Mouse (Mus musculus): ENCODE results near the gene Bud23.
"Not testable (repeated sequence)": the region's sequence is repeated elsewhere in the genome, so short reads cannot be mapped to it uniquely, and the experiment has no call there.

Bud23 gene

GRCm38 (mm10) chr5:135064909-135065446 lies at the start of gene Bud23:
Bud23 (minus strand) TSS chr5:135064959.
- not testable (repeated sequence) for DNase-seq (ENCODE audit: low spot score in 2 of 2)

DNA sequence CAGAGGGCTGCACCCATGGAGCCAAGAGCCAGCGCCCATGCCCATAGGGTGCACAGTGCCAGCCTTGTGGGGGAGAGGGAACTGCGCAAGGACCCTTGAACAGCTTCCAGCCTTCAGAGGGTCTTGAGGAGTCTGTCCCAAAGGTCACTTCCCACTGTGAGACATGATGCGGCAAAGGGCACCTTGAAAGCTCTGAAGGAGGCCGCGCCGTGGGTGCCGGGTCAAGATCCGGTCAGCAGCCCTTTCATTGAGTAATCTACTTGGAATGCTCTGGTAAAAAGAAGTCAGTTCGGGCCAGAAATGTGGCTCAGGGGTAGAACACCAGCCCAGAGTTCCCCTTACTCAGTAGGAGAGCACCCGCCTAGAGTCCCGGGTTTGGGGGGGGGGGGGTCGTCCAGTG lies 49.0 kb upstream of the Bud23 start:
- DNase-seq (ENCODE audit: low spot score in 2 of 2): no peak

GRCm38 (mm10) chr5:135109976-135110375 lies 45.2 kb upstream of the Bud23 start:
- no peak for DNase-seq (ENCODE audit: low spot score in 2 of 2)

- DNase-seq (ENCODE audit: low spot score in 2 of 2): no peak
Observed at GRCm38 (mm10) chr5:135109426-135109825, 44.7 kb upstream of the Bud23 start.

DNA sequence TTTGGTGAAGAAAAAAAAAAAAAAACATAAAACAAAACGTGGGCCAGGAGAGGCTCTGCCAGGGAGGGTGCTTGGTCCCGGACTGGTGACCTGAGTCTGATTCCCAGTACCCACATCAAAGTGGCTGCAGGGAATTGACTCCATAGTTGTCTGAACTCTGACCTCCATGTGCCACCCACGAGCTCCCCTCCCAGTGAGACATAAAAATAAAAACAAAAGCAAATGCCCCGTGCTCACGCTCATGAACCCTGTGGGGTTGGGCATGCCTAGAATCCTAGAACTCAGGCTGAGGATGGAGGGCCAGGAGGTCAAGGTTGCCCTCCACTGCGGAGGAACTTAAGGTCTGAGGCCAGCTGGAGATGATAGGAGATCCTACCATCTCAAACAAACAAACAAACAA lies 44.3 kb upstream of the Bud23 start:
- DNase-seq (ENCODE audit: low spot score in 2 of 2): no peak

- peak; percentile 15 to 18 for DNase-seq (ENCODE audit: low spot score in 2 of 2)
Observed at GRCm38 (mm10) chr5:135107521-135108501, 43.1 kb upstream of the Bud23 start.

DNA sequence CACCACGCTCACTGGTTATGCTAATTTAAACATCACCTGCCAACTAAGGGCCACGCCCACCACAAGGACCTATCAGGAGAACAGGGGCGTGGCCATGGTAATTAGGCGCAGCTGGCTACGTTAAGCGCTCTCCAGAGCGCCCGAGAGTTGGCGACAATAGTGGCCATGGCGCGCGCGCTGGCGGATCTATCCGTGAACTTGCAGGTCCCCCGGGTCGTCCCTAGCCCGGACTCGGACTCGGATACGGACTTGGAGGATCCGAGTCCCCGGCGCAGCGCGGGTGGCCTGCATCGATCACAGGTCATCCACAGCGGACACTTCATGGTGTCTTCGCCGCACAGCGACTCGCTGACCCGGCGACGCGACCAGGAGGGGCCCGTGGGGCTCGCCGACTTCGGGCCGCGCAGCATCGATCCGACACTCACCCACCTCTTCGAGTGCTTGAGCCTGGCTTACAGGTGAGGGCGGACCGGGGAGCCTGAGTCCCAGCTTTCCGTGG lies 42.0 kb upstream of the Bud23 start:
- DNase-seq (ENCODE audit: low spot score in 2 of 2): peak; percentile 51 to 64

DNA sequence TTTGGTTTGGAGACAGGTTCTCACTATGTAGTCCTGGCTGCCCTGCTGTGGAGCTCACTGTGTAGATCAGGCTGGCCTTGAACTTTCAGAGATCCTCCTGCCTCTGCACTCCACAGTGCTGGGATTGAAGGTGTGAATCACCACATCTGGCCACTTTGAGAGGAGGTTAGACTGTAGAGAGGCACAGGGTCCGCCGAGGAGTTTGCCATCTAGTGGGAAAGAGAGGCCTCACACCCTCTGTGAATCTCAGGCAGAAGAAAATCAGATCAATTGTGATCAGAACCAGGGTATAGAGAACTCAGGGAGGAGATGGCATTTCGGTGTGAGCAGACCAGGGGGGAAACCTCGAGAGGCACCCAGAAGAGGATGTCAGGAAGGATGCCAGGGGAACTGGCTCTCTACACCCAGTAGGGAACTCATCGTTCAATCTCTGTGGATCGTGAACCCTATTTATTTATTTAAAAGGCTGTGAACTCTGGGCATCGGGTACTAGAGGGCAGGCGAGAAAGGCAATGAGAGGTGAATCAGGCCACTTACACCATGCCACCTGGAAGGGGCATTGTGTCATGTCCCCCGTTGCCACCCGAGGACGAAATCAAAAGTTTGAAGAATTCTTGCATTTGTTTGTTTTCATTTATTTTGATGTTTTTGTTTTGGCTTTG lies 39.4 kb upstream of the Bud23 start:
- no peak for DNase-seq (ENCODE audit: low spot score in 2 of 2)

DNA sequence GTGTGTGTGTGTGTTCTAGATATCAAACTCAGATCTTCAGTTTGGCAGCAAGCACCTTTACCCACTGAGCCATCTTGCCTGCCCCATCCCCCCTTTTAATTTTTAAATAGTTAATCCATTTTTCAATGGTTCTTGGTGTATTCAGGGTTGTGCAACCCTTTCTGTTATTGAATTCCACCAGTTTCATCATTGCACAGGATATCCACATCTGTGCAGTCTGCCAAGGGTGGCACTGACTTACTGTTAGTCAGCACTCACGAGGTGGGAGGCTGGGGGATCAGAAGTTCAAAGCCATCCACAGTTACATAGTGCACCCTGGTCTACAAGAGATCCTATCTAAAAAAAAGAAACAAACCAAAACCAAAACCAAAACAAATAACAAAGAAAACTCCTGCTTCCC lies 36.2 kb upstream of the Bud23 start:
- no peak for DNase-seq (ENCODE audit: low spot score in 2 of 2)

- no peak for DNase-seq (ENCODE audit: low spot score in 2 of 2)
Observed at GRCm38 (mm10) chr5:135089653-135090052, 24.9 kb upstream of the Bud23 start, which contains the start of gene Mlxipl. Mlxipl (plus strand) TSS chr5:135089890.

- no peak for DNase-seq (ENCODE audit: low spot score in 2 of 2)
Observed at GRCm38 (mm10) chr5:135086871-135087270, 22.1 kb upstream of the Bud23 start.

DNA sequence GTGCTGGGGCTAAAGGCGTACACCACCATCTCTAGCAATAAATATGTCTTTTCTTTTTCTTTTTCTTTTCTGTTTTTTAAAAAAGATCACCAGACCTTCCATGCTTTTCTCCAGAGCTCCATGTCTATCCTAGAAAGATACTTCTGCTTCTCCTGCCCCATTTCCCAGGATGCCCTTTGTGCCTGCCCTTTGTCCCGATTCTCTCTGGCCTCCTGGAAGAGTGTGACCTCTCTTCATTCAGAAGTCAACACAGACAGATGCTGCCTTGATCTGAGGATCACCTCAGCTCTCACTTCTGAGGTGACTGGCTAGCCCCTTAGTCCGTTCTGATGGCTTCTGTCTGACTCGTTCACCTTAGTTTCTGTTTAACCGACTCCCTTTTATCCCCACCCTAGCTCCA lies 15.8 kb upstream of the Bud23 start:
- DNase-seq (ENCODE audit: low spot score in 2 of 2): no peak

DNA sequence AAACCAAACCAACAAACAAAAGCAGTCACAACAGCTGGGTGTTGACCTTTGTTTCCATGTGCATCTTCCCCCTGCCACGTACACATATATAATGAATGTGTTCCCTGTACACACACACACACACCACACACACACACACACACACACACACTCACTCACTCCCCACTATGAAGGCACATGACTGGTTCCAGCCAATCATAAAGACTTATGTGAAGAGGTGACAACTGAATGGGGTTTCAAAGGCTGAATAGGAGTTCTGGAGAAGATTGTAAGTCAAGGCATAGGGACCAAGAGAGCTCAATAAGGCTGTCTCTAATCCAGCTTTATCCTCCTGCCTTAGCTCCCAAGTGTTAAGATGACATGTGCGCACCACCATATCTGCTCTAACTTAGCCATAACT lies 14.8 kb upstream of the Bud23 start:
- no peak for DNase-seq (ENCODE audit: low spot score in 2 of 2)

- DNase-seq (ENCODE audit: low spot score in 2 of 2): no peak
Observed at GRCm38 (mm10) chr5:135078482-135078810, 13.7 kb upstream of the Bud23 start.

GRCm38 (mm10) chr5:135077564-135078481 lies 13.1 kb upstream of the Bud23 start, which contains the start of gene Vps37d:
Vps37d (minus strand) TSS chr5:135078266.
- DNase-seq (ENCODE audit: low spot score in 2 of 2): peak; percentile 92 to 95

GRCm38 (mm10) chr5:135076931-135077505 lies 12.3 kb upstream of the Bud23 start:
- peak; percentile 39 to 40 for DNase-seq (ENCODE audit: low spot score in 2 of 2)

GRCm38 (mm10) chr5:135076368-135076767 lies 11.6 kb upstream of the Bud23 start:
- no peak for DNase-seq (ENCODE audit: low spot score in 2 of 2)

- no peak for DNase-seq (ENCODE audit: low spot score in 2 of 2)
Observed at GRCm38 (mm10) chr5:135075655-135076054, 10.9 kb upstream of the Bud23 start.

GRCm38 (mm10) chr5:135073349-135074150 lies 8.8 kb upstream of the Bud23 start:
- DNase-seq (ENCODE audit: low spot score in 2 of 2): no peak

DNA sequence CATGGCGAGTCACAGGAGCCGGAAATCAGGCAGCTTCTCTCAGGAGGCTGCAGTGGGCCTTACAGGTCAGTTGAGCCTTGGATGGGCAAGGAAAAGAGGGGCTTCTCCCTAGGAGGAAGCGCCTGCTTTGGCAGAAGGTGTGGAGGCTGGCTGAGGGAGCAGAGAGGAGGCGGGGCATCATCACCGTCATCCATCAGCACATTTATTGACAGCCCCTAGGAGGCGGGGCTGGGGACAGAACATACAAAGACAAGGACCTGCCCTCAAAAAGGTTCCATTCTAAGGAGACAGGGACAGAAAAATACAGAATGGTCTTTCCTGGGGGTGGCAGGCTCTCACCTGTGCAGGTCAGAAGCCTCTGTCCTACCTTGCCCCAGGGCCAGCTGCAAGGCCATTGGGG lies 8.0 kb upstream of the Bud23 start:
- DNase-seq (ENCODE audit: low spot score in 2 of 2): no peak

Data from right cerebral cortex, adult 2 months (tissue).